Mouse (Mus musculus): ENCODE results near the gene Pigyl.

Pigyl gene

GRCm38 (mm10) chr9:22169327-22169726 lies 12.7 kb downstream of the Pigyl start:
- no peak for DNase-seq (ENCODE audit: inconsistent age in 2 of 2, low spot score in 1 of 2)

GRCm38 (mm10) chr9:22172318-22172717 lies 15.7 kb downstream of the Pigyl start:
- no peak for DNase-seq (ENCODE audit: inconsistent age in 2 of 2, low spot score in 1 of 2)

- peak; percentile 78 to 89 for DNase-seq (ENCODE audit: inconsistent age in 2 of 2, low spot score in 1 of 2)
These were observed 31.5 kb downstream of the Pigyl start, which contains the start of gene Zfp872 for GRCm38 (mm10) chr9:22188025-22188611. Zfp872 (plus strand) TSS chr9:22188090.

- DNase-seq (ENCODE audit: inconsistent age in 2 of 2, low spot score in 1 of 2): no peak
These were observed 39.8 kb downstream of the Pigyl start for GRCm38 (mm10) chr9:22196412-22196811.
